Mouse (Mus musculus) thymus, adult 2 months (tissue): Measurements from ENCODE around the gene Plk4. TPM values are rescaled to one million over a fixed set of nuclear protein-coding genes. Genes with fewer than 3 reads are reported as not detected.

Source experiments
- DNase-seq: peaks from one replicate; pipeline ENCODE4 v3.0.0; 2021
- H3K27ac ChIP-seq: fragments of 200-500 bp; 2 replicates; pipeline ENCODE4 v1.5.1; 2012; ENCODE audit warnings: low read length, control low read depth; ENCODE audit not compliant: control insufficient read depth, insufficient read depth
- H3K27me3 ChIP-seq: fragments of 200-500 bp; 2 replicates; pipeline ENCODE4 v1.6.1; 2012; ENCODE audit warnings: mild to moderate bottlenecking, low read length, moderate library complexity, mixed read lengths; ENCODE audit not compliant: control insufficient read depth, insufficient read depth
- H3K36me3 ChIP-seq: fragments of 200-500 bp; 2 replicates; pipeline ENCODE4 v1.6.1; 2012; ENCODE audit warnings: mild to moderate bottlenecking, low read length, moderate library complexity; ENCODE audit not compliant: control insufficient read depth, insufficient read depth
- H3K4me1 ChIP-seq: fragments of 200-500 bp; replicated peaks from 2 replicates; pipeline ENCODE4 v1.6.1; 2012; ENCODE audit warnings: low read length; ENCODE audit not compliant: control insufficient read depth, insufficient read depth
- H3K4me3 ChIP-seq: fragments of 200-500 bp; 2 replicates; pipeline ENCODE4 v1.5.1; 2012; ENCODE audit warnings: mild to moderate bottlenecking, low read length, control low read depth, moderate library complexity; ENCODE audit not compliant: control insufficient read depth, insufficient read depth
- CTCF ChIP-seq: fragments of 200-500 bp; IDR thresholded peaks from 2 replicates; pipeline ENCODE4 v1.5.1; 2012; ENCODE audit warnings: mild to moderate bottlenecking, control low read depth, low read length, moderate library complexity, borderline replicate concordance; ENCODE audit not compliant: control insufficient read depth, poor library complexity, insufficient read depth; ENCODE audit errors: extremely low read depth
- POLR2A ChIP-seq: fragments of 200-500 bp; IDR thresholded peaks from 2 replicates; pipeline ENCODE4 v1.6.1; 2012; ENCODE audit warnings: mild to moderate bottlenecking, low read length, control low read depth, moderate library complexity; ENCODE audit not compliant: control insufficient read depth, poor library complexity, insufficient read depth; ENCODE audit errors: extremely low read depth
- WGBS: fragments of 180-500 bp; shearing (Covaris S2); methylation state at CpG from one replicate; pipeline ENCODE4 v1.1.7; 2018; 5-methylcytosine and 5-hydroxymethylcytosine counted together
- polyA plus RNA-seq: library from polyadenylated mRNA; depleted of rRNA; stranded (reverse); fragments of >200 nt; gene quantifications from 2 replicates; pipeline ENCODE4 v1.2.3, GENCODE M21; 2012; rRNA removed

Plk4 gene
- polyA plus RNA-seq, result 15.8 and 19.5 TPM in 2 replicates

DNA sequence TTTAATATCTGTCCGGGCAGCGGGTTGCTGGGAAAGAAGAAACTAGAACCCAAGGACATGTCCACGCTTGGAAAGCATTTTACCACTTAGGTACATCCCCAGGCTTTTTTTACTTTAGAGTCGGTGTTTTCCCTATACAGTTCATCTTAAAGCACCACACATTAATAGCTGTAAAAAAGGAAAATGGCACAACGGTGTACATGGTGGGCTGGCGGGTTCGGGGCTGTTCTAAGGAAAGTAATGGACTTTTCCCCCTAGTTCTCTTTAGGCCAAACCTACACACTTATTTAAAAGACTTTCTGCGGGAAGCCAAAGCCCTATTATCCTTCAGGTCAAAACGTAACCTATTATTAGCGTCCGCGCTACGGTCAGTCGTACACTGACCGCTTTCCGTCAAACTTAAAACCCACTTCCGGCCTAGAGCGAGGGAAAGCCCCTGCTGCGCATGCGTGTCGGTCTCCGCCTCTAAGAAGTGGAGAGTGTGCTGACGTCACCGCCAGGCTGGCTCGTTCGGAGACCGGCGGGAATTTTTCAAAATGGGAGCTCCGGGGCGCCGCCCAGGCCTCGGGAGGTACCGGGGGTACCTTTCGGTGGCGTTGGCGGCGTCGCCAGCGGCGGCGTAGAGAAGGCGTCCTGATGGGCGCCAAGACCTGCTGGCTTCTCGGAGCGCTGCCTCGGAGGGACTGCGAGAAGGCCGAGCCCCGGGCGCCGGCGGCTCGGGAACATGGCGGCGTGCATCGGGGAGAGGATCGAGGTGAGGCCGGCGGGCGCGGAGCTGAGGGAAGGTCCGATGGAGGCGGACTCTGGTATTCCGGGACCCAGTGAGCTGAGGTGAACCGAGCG, at the start of gene Plk4:
Gene Plk4, plus strand, starts transcription at position 490 of the 843 bp plus-strand sequence.
- TF ChIP-seq CTCF (no peak), POLR2A (0 out of 2 replicates have a peak, but pooled peaks have one; percentile 16)
- peak within 1 kb of the TSS; percentile 90 for H3K4me3 ChIP-seq
- peaks cover 3% of the 10 kb centered on the region for H3K4me1 ChIP-seq
- peak; percentile 94 for DNase-seq
- no peak within 1 kb of the TSS for H3K27ac ChIP-seq
- WGBS, result 3% methylated on average over 66 of the region's 66 CpGs
- no peaks in the 10 kb centered on the region for H3K27me3 ChIP-seq
- no peaks in the 10 kb centered on the region; the same call in 1 of the 2 replicates for H3K36me3 ChIP-seq

DNA sequence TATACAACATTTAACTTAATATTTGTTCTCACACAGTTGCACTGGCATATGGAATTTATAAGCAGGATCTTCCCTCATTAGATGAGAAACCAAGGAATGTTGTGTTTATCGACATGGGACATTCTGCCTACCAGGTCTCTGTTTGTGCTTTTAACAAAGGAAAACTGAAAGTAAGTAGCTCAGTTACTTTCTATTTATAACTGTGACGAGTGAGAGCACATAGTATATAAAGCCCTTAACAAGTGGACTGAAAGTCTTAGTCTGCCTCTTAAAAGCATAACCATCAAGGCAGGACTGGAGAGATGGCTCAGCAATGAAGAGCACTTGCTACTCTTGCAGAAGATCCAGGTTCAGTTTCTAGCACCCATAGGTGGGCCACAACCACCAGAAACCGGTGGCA, 39.1 kb upstream of the Plk4 start:
- no peak overlapping the region for H3K4me3 ChIP-seq
- no peak for TF ChIP-seq POLR2A
- TF ChIP-seq CTCF, result no peak
- no peak for DNase-seq
- peaks cover 37% of the 10 kb centered on the region for H3K36me3 ChIP-seq
- H3K27ac ChIP-seq, result no peak overlapping the region
- 72% methylated on average over 3 of the region's 3 CpGs for WGBS
- no peaks in the 10 kb centered on the region for H3K4me1 ChIP-seq
- H3K27me3 ChIP-seq, result no peaks in the 10 kb centered on the region

DNA sequence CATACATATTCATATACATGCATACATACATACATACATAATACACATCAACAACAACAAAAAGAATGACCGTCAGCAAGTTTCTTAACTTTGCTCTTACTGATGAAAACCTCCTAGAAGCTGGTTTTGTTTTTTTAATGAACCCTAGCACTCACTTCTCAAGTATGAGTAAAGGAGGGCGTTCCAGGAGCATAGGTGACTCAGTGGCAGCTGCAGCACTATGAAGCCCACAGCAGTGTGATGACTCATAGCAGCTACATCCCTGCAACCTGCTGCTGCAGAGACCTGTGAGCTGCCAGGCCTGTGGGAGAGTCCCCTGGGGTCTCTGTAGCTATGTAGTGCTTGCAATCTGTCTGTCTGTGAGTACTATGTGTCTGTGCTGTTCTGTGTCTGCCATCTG, 38.5 kb upstream of the Plk4 start:
- H3K4me1 ChIP-seq, result no peaks in the 10 kb centered on the region
- TF ChIP-seq POLR2A (no peak), CTCF (no peak)
- peaks cover 35% of the 10 kb centered on the region for H3K36me3 ChIP-seq
- no peak for DNase-seq
- H3K27me3 ChIP-seq, result no peaks in the 10 kb centered on the region
- no peak overlapping the region for H3K4me3 ChIP-seq
- 98% methylated on average over 2 of the region's 2 CpGs for WGBS
- H3K27ac ChIP-seq, result no peak overlapping the region

DNA sequence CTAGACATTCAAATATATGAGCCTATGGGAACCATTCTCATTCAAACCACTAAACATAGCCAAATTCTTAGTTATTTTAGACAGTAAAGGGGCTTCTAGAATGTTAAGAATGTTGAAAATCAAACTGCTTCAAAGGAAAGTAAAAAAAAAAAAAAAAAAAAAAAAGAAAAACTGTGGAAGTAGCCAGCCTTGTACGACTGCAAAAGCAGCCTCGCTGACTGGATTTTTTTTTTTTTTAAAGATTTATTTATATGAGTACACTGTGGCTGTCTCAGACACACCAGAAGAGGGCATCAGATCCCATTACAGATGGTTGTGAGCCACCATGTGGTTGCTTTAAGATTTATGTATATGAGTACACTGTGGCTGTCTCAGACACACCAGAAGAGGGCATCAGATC, 6.0 kb upstream of the Plk4 start:
- WGBS, result 100% methylated on average over 2 of the region's 2 CpGs
- no peak overlapping the region for H3K4me3 ChIP-seq

DNA sequence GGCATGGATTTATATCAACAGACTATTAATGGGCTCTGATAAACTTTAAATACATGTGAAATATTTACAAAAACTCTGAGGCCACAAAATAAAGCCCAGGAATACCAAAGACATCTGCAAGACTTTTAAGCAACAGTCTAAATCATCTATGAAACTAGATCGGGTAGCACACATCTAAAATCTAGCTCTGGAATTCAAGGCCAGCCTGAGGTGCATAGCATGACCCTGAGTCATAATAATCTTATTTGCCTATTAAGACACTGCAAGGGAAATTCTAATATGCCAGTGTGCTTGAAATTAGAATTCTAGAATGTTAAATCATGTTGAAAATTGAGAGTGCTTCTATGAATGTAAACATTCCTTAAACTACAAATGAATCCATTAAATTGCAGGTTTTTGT, 1.8 kb upstream of the Plk4 start:
- H3K27me3 ChIP-seq, result no peaks in the 10 kb centered on the region
- no peak overlapping the region for H3K27ac ChIP-seq
- WGBS, result 91% methylated on average over 1 of the region's 1 CpGs
- no peak for TF ChIP-seq POLR2A
- no peak for TF ChIP-seq CTCF
- H3K36me3 ChIP-seq, result no peaks in the 10 kb centered on the region
- H3K4me1 ChIP-seq, result peaks cover 3% of the 10 kb centered on the region
- no peak overlapping the region for H3K4me3 ChIP-seq
- no peak for DNase-seq

More for the DNA sequence above, 6.0 kb upstream of the Plk4 start:
- H3K4me1 ChIP-seq, result no peaks in the 10 kb centered on the region
- no peak for DNase-seq
- no peak overlapping the region for H3K27ac ChIP-seq
- peaks cover 9% of the 10 kb centered on the region; the same call in 1 of the 2 replicates for H3K36me3 ChIP-seq
- no peak for TF ChIP-seq POLR2A
- no peak for TF ChIP-seq CTCF
- no peaks in the 10 kb centered on the region for H3K27me3 ChIP-seq

DNA sequence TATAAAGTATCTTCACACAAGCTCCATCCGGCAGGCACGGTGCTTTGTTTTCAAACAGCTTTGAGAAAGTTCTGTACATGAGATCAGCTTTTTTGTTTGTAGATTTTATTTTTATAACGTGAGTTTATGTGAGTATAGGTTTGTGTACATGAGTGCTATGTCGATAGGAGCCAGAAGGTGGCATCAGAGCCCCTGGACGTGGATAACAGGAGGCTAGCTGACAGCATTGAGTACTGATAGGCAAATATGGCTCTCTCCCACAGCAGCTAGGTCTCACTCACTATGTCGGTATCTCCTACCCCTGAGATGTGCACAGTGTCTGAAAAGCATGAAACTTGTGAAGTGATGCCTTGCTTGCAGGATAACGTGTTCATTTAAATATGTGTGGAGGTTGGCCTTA, 1.3 kb upstream of the Plk4 start:
- peak; percentile 66 for DNase-seq
- Histone ChIP-seq H3K4me1 (peaks cover 3% of the 10 kb centered on the region), H3K4me3 (no peak overlapping the region), H3K36me3 (no peaks in the 10 kb centered on the region), H3K27ac (no peak overlapping the region), H3K27me3 (no peaks in the 10 kb centered on the region)
- WGBS, result 69% methylated on average over 7 of the region's 7 CpGs
- no peak for TF ChIP-seq POLR2A
- no peak for TF ChIP-seq CTCF

DNA sequence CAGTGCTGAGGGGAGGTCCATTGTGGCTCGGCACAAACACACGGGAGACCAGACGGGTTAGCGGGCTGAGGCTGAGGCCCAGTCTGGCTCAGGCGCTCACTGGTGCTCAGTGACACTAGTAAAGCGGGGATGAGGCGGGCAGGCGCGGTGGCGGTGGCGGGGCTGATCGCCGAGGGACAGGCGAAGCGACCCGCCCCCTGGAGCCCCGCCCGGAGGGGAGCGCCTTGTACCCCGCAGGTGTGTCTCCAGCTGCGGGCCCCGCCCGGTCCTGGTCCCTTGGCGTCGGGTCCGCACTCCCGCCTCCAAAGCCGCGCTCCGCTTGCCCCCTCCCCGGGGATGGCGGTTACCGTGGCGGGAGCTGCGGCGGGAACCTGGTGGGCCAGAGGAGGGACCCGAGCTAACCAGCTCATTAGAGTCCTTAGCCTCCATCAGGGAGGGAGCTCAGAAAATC, 579 bp downstream of the Plk4 start:
- H3K27ac ChIP-seq, result no peak overlapping the region
- peak; percentile 61 for DNase-seq
- WGBS, result 2% methylated on average over 37 of the region's 37 CpGs

More for the DNA sequence above, 579 bp downstream of the Plk4 start:
- Histone ChIP-seq H3K4me1 (peaks cover 3% of the 10 kb centered on the region), H3K4me3 (peak overlapping the region; percentile 90), H3K36me3 (peaks cover 6% of the 10 kb centered on the region), H3K27me3 (no peaks in the 10 kb centered on the region)
- TF ChIP-seq POLR2A (no peak), CTCF (no peak)
